1 mouse cellular context compared by ENCODE assay signal in genomic region chr14:99229071-99229780, GRCm38 (mm10).
A peak's percentile ranks its signal among the peaks of the same experiment; 100 is the strongest.
TF ChIP-seq lines count a peak whose summit lies in the region.

No protein-coding gene starts in this region.

TF ChIP-seq in MEL, 35 proteins besides CTCF, POLR2A, EP300 and RAD21 (continued from another document):
- TF ChIP-seq MYB (IDR thresholded peaks at IDR 0.05; ENCODE audit: low read depth, low read length): no peak
- TF ChIP-seq POLR2AphosphoS2 (IDR thresholded peaks at IDR 0.05; ENCODE audit: low read length): no peak
- no peak for TF ChIP-seq ZKSCAN1 (IDR thresholded peaks at IDR 0.05; ENCODE audit: low read depth, low read length)
- no peak for TF ChIP-seq JUND (IDR thresholded peaks at IDR 0.05; ENCODE audit: low read depth, low read length)
- no peak for TF ChIP-seq GABPA (IDR thresholded peaks at IDR 0.05; ENCODE audit: low read depth, low read length)
- TF ChIP-seq MXI1 (IDR thresholded peaks at IDR 0.05; ENCODE audit: low read depth, low read length): peak; percentile 68
- TF ChIP-seq NRF1 (IDR thresholded peaks at IDR 0.05; ENCODE audit: insufficient read depth, low read depth, low read length, poor library complexity, severe bottlenecking): no peak
- no peak for TF ChIP-seq USF2 (IDR thresholded peaks at IDR 0.05; ENCODE audit: borderline replicate concordance in 1 of 2, insufficient read depth in 1 of 2, low read depth in 1 of 2, low read length in 2 of 2)
- no peak for TF ChIP-seq HCFC1 (IDR thresholded peaks at IDR 0.05; ENCODE audit: low read depth, low read length)
- peak; percentile 40 for TF ChIP-seq USF1 (IDR thresholded peaks at IDR 0.05; ENCODE audit: low read depth, low read length)
